Mouse (Mus musculus): ENCODE data around the gene Cdc14a. TPM values are rescaled to one million over a fixed set of nuclear protein-coding genes. Genes with fewer than 3 reads are reported as not detected.

The Cdc14a gene
- polyA plus RNA-seq, 1 experiment from 2014 or later = 3.9 TPM

GRCm38 (mm10) chr3:116394885-116395390 is 28.9 kb downstream of the Cdc14a start:
- H3K4me3 ChIP-seq = no peak overlapping the region
- no peaks in the 10 kb centered on the region for H3K36me3 ChIP-seq
- no peak overlapping the region for H3K4me2 ChIP-seq
- H3K27me3 ChIP-seq = no peaks in the 10 kb centered on the region
- H3K4me1 ChIP-seq (replicated peaks) = no peaks in the 10 kb centered on the region; the same call in none of the 2 replicates
- ATAC-seq (replicated peaks; ENCODE audit: insufficient number of reproducible peaks, insufficient read depth, low FRiP score, low read depth) = no peak
- H3K9ac ChIP-seq = no peak overlapping the region
- H3K27ac ChIP-seq = no peak overlapping the region
- no peaks in the 10 kb centered on the region for H3K9me3 ChIP-seq (replicated peaks)
- WGBS = 58% methylated on average over 5 of the region's 5 CpGs

GRCm38 (mm10) chr3:116391399-116391798 is 32.4 kb downstream of the Cdc14a start:
- Histone ChIP-seq H3K4me1 (replicated peaks) (peaks cover 8% of the 10 kb centered on the region), H3K27ac (no peak overlapping the region), H3K27me3 (no peaks in the 10 kb centered on the region), H3K9ac (no peak overlapping the region), H3K4me2 (no peak overlapping the region), H3K4me3 (no peak overlapping the region), H3K36me3 (no peaks in the 10 kb centered on the region), H3K9me3 (replicated peaks) (no peaks in the 10 kb centered on the region)
- ATAC-seq (replicated peaks; ENCODE audit: insufficient number of reproducible peaks, insufficient read depth, low FRiP score, low read depth) = no peak
- 75% methylated on average over 10 of the region's 10 CpGs for WGBS

GRCm38 (mm10) chr3:116389500-116390470 is 34.0 kb downstream of the Cdc14a start:
- Histone ChIP-seq H3K4me1 (replicated peaks) (peaks cover 9% of the 10 kb centered on the region; the same call in 1 of the 2 replicates), H3K9me3 (replicated peaks) (no peaks in the 10 kb centered on the region), H3K27me3 (no peaks in the 10 kb centered on the region), H3K36me3 (no peaks in the 10 kb centered on the region), H3K4me2 (no peak overlapping the region), H3K27ac (no peak overlapping the region), H3K4me3 (no peak overlapping the region), H3K9ac (no peak overlapping the region)
- ATAC-seq (replicated peaks; ENCODE audit: insufficient number of reproducible peaks, insufficient read depth, low FRiP score, low read depth) = no peak
- WGBS = 80% methylated on average over 14 of the region's 14 CpGs

- WGBS = 38% methylated on average over 11 of the region's 11 CpGs
Measured at GRCm38 (mm10) chr3:116388808-116389207, 35.0 kb downstream of the Cdc14a start.

GRCm38 (mm10) chr3:116386886-116387285 is 36.9 kb downstream of the Cdc14a start:
- H3K9me3 ChIP-seq (replicated peaks) = no peaks in the 10 kb centered on the region
- no peak for ATAC-seq (replicated peaks; ENCODE audit: insufficient number of reproducible peaks, insufficient read depth, low FRiP score, low read depth)

More at GRCm38 (mm10) chr3:116388808-116389207, 35.0 kb downstream of the Cdc14a start:
- Histone ChIP-seq H3K4me2 (no peak overlapping the region), H3K4me1 (replicated peaks) (peaks cover 10% of the 10 kb centered on the region; the same call in 1 of the 2 replicates), H3K36me3 (no peaks in the 10 kb centered on the region), H3K4me3 (no peak overlapping the region), H3K27ac (no peak overlapping the region), H3K27me3 (no peaks in the 10 kb centered on the region), H3K9ac (no peak overlapping the region), H3K9me3 (replicated peaks) (no peaks in the 10 kb centered on the region)
- peak; percentile 57; the same call in 1 of the 2 replicates for ATAC-seq (replicated peaks; ENCODE audit: insufficient number of reproducible peaks, insufficient read depth, low FRiP score, low read depth)

GRCm38 (mm10) chr3:116386342-116386741 is 37.5 kb downstream of the Cdc14a start:
- Histone ChIP-seq H3K27me3 (no peaks in the 10 kb centered on the region), H3K4me1 (replicated peaks) (peaks cover 11% of the 10 kb centered on the region; the same call in 1 of the 2 replicates), H3K4me2 (no peak overlapping the region), H3K4me3 (no peak overlapping the region), H3K9ac (no peak overlapping the region), H3K36me3 (no peaks in the 10 kb centered on the region), H3K9me3 (replicated peaks) (no peaks in the 10 kb centered on the region), H3K27ac (no peak overlapping the region)
- 62% methylated on average over 6 of the region's 6 CpGs for WGBS
- no peak for ATAC-seq (replicated peaks; ENCODE audit: insufficient number of reproducible peaks, insufficient read depth, low FRiP score, low read depth)

More at GRCm38 (mm10) chr3:116386886-116387285, 36.9 kb downstream of the Cdc14a start:
- Histone ChIP-seq H3K36me3 (no peaks in the 10 kb centered on the region), H3K4me3 (no peak overlapping the region), H3K27ac (no peak overlapping the region), H3K27me3 (no peaks in the 10 kb centered on the region), H3K9ac (no peak overlapping the region), H3K4me1 (replicated peaks) (peaks cover 11% of the 10 kb centered on the region; the same call in 1 of the 2 replicates), H3K4me2 (no peak overlapping the region)

- Histone ChIP-seq H3K4me2 (0 out of 2 replicates have a peak overlapping the region, but pooled peaks have one; percentile 4), H3K36me3 (no peaks in the 10 kb centered on the region), H3K27ac (peak overlapping the region; percentile 73), H3K9me3 (replicated peaks) (no peaks in the 10 kb centered on the region), H3K4me1 (replicated peaks) (peaks cover 14% of the 10 kb centered on the region; the same call in 1 of the 2 replicates), H3K9ac (no peak overlapping the region), H3K4me3 (no peak overlapping the region), H3K27me3 (no peaks in the 10 kb centered on the region)
- 66% methylated on average over 7 of the region's 7 CpGs for WGBS
- ATAC-seq (replicated peaks; ENCODE audit: insufficient number of reproducible peaks, insufficient read depth, low FRiP score, low read depth) = 0 out of 2 replicates have a peak, but pooled peaks have one; percentile 43
Measured at GRCm38 (mm10) chr3:116384319-116384718, 39.5 kb downstream of the Cdc14a start.

- ATAC-seq (replicated peaks; ENCODE audit: insufficient number of reproducible peaks, insufficient read depth, low FRiP score, low read depth) = no peak
- Histone ChIP-seq H3K9me3 (replicated peaks) (no peaks in the 10 kb centered on the region), H3K4me3 (no peak overlapping the region), H3K27ac (no peak overlapping the region), H3K27me3 (no peaks in the 10 kb centered on the region), H3K36me3 (no peaks in the 10 kb centered on the region), H3K9ac (no peak overlapping the region), H3K4me2 (no peak overlapping the region), H3K4me1 (replicated peaks) (0 out of 2 replicates have a peak, but pooled peaks cover 5% of the 10 kb centered on the region)
- WGBS = 54% methylated on average over 9 of the region's 9 CpGs
Measured at GRCm38 (mm10) chr3:116380319-116380718, 43.5 kb downstream of the Cdc14a start.

GRCm38 (mm10) chr3:116375442-116375841 is 48.4 kb downstream of the Cdc14a start:
- no peak overlapping the region for H3K27ac ChIP-seq
- 89% methylated on average over 2 of the region's 2 CpGs for WGBS
- no peak overlapping the region for H3K4me2 ChIP-seq
- H3K9me3 ChIP-seq (replicated peaks) = no peaks in the 10 kb centered on the region
- no peaks in the 10 kb centered on the region for H3K27me3 ChIP-seq
- no peak for ATAC-seq (replicated peaks; ENCODE audit: insufficient number of reproducible peaks, insufficient read depth, low FRiP score, low read depth)
- H3K4me3 ChIP-seq = no peak overlapping the region
- H3K9ac ChIP-seq = no peak overlapping the region
- 0 out of 2 replicates have a peak, but pooled peaks cover 3% of the 10 kb centered on the region for H3K4me1 ChIP-seq (replicated peaks)
- no peaks in the 10 kb centered on the region for H3K36me3 ChIP-seq

- 77% methylated on average over 5 of the region's 5 CpGs for WGBS
- Histone ChIP-seq H3K27me3 (no peaks in the 10 kb centered on the region), H3K4me2 (no peak overlapping the region), H3K27ac (no peak overlapping the region), H3K4me3 (no peak overlapping the region), H3K4me1 (replicated peaks) (no peaks in the 10 kb centered on the region), H3K36me3 (no peaks in the 10 kb centered on the region), H3K9ac (no peak overlapping the region), H3K9me3 (replicated peaks) (no peaks in the 10 kb centered on the region)
- no peak for ATAC-seq (replicated peaks; ENCODE audit: insufficient number of reproducible peaks, insufficient read depth, low FRiP score, low read depth)
Measured at GRCm38 (mm10) chr3:116374486-116374885, 49.3 kb downstream of the Cdc14a start.

GRCm38 (mm10) chr3:116373196-116373595 is 50.6 kb downstream of the Cdc14a start:
- no peak overlapping the region for H3K4me2 ChIP-seq
- 88% methylated on average over 6 of the region's 6 CpGs for whole genome bisulfite sequencing
- ATAC-seq (replicated peaks; ENCODE audit: insufficient number of reproducible peaks, insufficient read depth, low FRiP score, low read depth) = no peak
- H3K9me3 ChIP-seq (replicated peaks) = no peaks in the 10 kb centered on the region
- H3K27ac ChIP-seq = no peak overlapping the region
- H3K9ac ChIP-seq = no peak overlapping the region
- no peaks in the 10 kb centered on the region for H3K27me3 ChIP-seq
- peaks cover 3% of the 10 kb centered on the region; the same call in 1 of the 2 replicates for H3K4me1 ChIP-seq (replicated peaks)
- H3K36me3 ChIP-seq = no peaks in the 10 kb centered on the region
- H3K4me3 ChIP-seq = no peak overlapping the region

Measured in heart, embryonic 15.5 days (tissue).